Mouse (Mus musculus) midbrain, embryonic 13.5 days (tissue): ENCODE results near the gene Kif26b. TPM values are rescaled to one million over a fixed set of nuclear protein-coding genes. Genes with fewer than 3 reads are reported as not detected.

Experiments
- ATAC-seq: fragments of 200-750 bp; cut with Nextera tagmentation; 2 replicates; pipeline ENCODE4 v1.8.0; 2017; ENCODE audit warnings: mild to moderate bottlenecking, moderate TSS enrichment, moderate library complexity
- H3K27ac ChIP-seq: fragments of 300-500 bp; sonication (generic); 2 replicates; pipeline ENCODE4 v1.5.1; 2015; ENCODE audit warnings: inconsistent platforms, mild to moderate bottlenecking, moderate library complexity
- H3K27me3 ChIP-seq: fragments of 300-500 bp; sonication (generic); 2 replicates; pipeline ENCODE4 v1.6.1; 2015; ENCODE audit warnings: mild to moderate bottlenecking, inconsistent platforms
- H3K36me3 ChIP-seq: fragments of 300-500 bp; sonication (generic); 2 replicates; pipeline ENCODE4 v1.6.1; 2015; ENCODE audit warnings: mild to moderate bottlenecking, inconsistent platforms
- H3K4me1 ChIP-seq: fragments of 300-500 bp; sonication (generic); replicated peaks from 2 replicates; pipeline ENCODE4 v1.6.1; 2015; ENCODE audit warnings: inconsistent platforms
- H3K4me2 ChIP-seq: fragments of 300-500 bp; sonication (generic); replicated peaks from 2 replicates; pipeline ENCODE4 v1.6.1; 2015; ENCODE audit warnings: moderate library complexity, mild to moderate bottlenecking, inconsistent platforms
- H3K4me3 ChIP-seq: fragments of 300-500 bp; sonication (generic); replicated peaks from 2 replicates; pipeline ENCODE4 v1.5.1; 2015; ENCODE audit warnings: mild to moderate bottlenecking, inconsistent platforms
- H3K9ac ChIP-seq: fragments of 300-500 bp; sonication (generic); replicated peaks from 2 replicates; pipeline ENCODE4 v1.6.1; 2015; ENCODE audit warnings: mild to moderate bottlenecking, inconsistent platforms
- H3K9me3 ChIP-seq: fragments of 300-500 bp; sonication (generic); 2 replicates; pipeline ENCODE4 v1.6.1; 2016; ENCODE audit warnings: mild to moderate bottlenecking, inconsistent platforms
- WGBS: fragments of 180-500 bp; shearing (Covaris S2); methylation state at CpG from one replicate; pipeline ENCODE4 v1.1.7; 2015; 5-methylcytosine and 5-hydroxymethylcytosine counted together
- polyA plus RNA-seq: library from polyadenylated mRNA; unstranded; fragments of >200 nt; fragmentation: Nextera tagmentation; extraction: Ambion mirVana; gene quantifications from 2 replicates; pipeline ENCODE4 v1.2.1, GENCODE M21; 2015

The Kif26b gene
- polyA plus RNA-seq, 1 experiment from 2014 or later, result 5.7 TPM

- WGBS, result 39% methylated on average over 8 of the region's 8 CpGs
- H3K4me1 ChIP-seq, result peaks cover 31% of the 10 kb centered on the region
- H3K9ac ChIP-seq, result no peak overlapping the region
- no peak overlapping the region for H3K4me3 ChIP-seq
- no peak overlapping the region for H3K27ac ChIP-seq
- peak; percentile 65 for ATAC-seq
- no peaks in the 10 kb centered on the region for H3K9me3 ChIP-seq
- H3K4me2 ChIP-seq, result no peak overlapping the region
- H3K27me3 ChIP-seq, result no peaks in the 10 kb centered on the region
- H3K36me3 ChIP-seq, result no peaks in the 10 kb centered on the region
Measured at GRCm38 (mm10) chr1:178609151-178609775, 80.3 kb downstream of the Kif26b start.

GRCm38 (mm10) chr1:178611512-178611911 is 82.6 kb downstream of the Kif26b start:
- peaks cover 31% of the 10 kb centered on the region for H3K4me1 ChIP-seq
- H3K9ac ChIP-seq, result no peak overlapping the region
- no peak for ATAC-seq
- H3K4me2 ChIP-seq, result no peak overlapping the region
- H3K27me3 ChIP-seq, result no peaks in the 10 kb centered on the region
- H3K36me3 ChIP-seq, result no peaks in the 10 kb centered on the region
- H3K27ac ChIP-seq, result no peak overlapping the region
- no peak overlapping the region for H3K4me3 ChIP-seq
- no peaks in the 10 kb centered on the region for H3K9me3 ChIP-seq
- WGBS, result 80% methylated on average over 15 of the region's 15 CpGs

GRCm38 (mm10) chr1:178621301-178621700 is 92.4 kb downstream of the Kif26b start:
- Histone ChIP-seq H3K9ac (no peak overlapping the region), H3K4me1 (no peaks in the 10 kb centered on the region), H3K36me3 (no peaks in the 10 kb centered on the region), H3K4me2 (no peak overlapping the region), H3K4me3 (no peak overlapping the region), H3K9me3 (no peaks in the 10 kb centered on the region), H3K27ac (no peak overlapping the region), H3K27me3 (no peaks in the 10 kb centered on the region)
- no peak for ATAC-seq
- 92% methylated on average over 2 of the region's 2 CpGs for WGBS

- H3K4me2 ChIP-seq, result no peak overlapping the region
- WGBS, result 75% methylated on average over 9 of the region's 9 CpGs
- H3K9ac ChIP-seq, result no peak overlapping the region
- H3K9me3 ChIP-seq, result no peaks in the 10 kb centered on the region
- ATAC-seq, result no peak
- H3K27me3 ChIP-seq, result 0 out of 2 replicates have a peak, but pooled peaks cover 2% of the 10 kb centered on the region
- H3K4me3 ChIP-seq, result no peak overlapping the region
- peaks cover 12% of the 10 kb centered on the region for H3K4me1 ChIP-seq
- no peak overlapping the region for H3K27ac ChIP-seq
- no peaks in the 10 kb centered on the region for H3K36me3 ChIP-seq
Measured at GRCm38 (mm10) chr1:178623889-178624288, 95.0 kb downstream of the Kif26b start.

GRCm38 (mm10) chr1:178626961-178627381 is 98.0 kb downstream of the Kif26b start:
- Histone ChIP-seq H3K4me2 (no peak overlapping the region), H3K27ac (peak overlapping the region; percentile 3; the same call in 1 of the 2 replicates), H3K9ac (no peak overlapping the region), H3K36me3 (no peaks in the 10 kb centered on the region), H3K9me3 (no peaks in the 10 kb centered on the region), H3K4me3 (no peak overlapping the region), H3K4me1 (peaks cover 12% of the 10 kb centered on the region), H3K27me3 (0 out of 2 replicates have a peak, but pooled peaks cover 2% of the 10 kb centered on the region)
- WGBS, result 29% methylated on average over 6 of the region's 6 CpGs
- peak; percentile 69 for ATAC-seq

DNA sequence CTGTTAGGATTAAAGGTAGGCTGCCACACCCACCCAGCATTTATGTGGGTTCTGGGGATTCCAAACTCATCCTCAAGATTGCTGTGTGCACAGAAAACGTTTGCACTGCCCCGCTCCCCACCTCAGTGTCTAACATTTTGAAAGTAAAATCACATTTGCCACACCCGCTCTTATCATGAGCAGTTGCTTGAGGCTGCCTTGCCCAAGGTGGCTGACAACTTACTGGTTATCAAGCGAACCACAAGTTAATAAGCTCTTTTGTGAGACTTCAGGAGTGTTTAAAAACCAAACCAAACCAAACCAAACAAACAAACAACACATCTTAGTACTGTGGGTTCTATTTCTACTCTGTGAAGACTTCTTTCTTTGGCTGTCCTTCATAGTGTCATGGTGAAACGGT is 101.1 kb downstream of the Kif26b start:
- Histone ChIP-seq H3K27ac (no peak overlapping the region), H3K4me2 (no peak overlapping the region), H3K9ac (no peak overlapping the region), H3K4me3 (no peak overlapping the region), H3K4me1 (peaks cover 20% of the 10 kb centered on the region), H3K27me3 (0 out of 2 replicates have a peak, but pooled peaks cover 2% of the 10 kb centered on the region), H3K36me3 (no peaks in the 10 kb centered on the region), H3K9me3 (no peaks in the 10 kb centered on the region)
- 88% methylated on average over 5 of the region's 5 CpGs for WGBS
- ATAC-seq, result no peak

DNA sequence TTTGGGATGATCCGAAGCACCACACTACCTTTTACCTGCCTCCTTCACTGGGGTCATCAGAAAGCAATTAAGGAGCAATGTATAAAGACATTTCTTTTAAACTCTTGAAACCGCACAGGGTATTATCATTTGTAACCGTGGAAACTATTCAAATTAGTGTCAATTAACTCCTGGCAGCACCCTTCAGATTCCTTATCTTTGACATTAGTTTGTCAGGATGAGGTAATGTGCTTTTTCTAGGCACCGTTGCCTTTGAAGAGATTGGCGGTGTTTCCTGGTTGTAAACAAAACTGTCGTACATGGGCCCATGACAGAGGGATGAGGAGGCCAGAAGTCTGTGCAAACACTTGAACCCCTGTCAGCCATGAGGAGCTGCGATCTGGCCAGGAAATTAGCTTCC is 102.9 kb downstream of the Kif26b start:
- ATAC-seq, result no peak
- Histone ChIP-seq H3K4me3 (no peak overlapping the region), H3K27ac (no peak overlapping the region), H3K4me1 (peaks cover 26% of the 10 kb centered on the region), H3K36me3 (no peaks in the 10 kb centered on the region), H3K4me2 (no peak overlapping the region), H3K27me3 (0 out of 2 replicates have a peak, but pooled peaks cover 2% of the 10 kb centered on the region), H3K9me3 (no peaks in the 10 kb centered on the region), H3K9ac (no peak overlapping the region)
- 68% methylated on average over 7 of the region's 7 CpGs for WGBS

DNA sequence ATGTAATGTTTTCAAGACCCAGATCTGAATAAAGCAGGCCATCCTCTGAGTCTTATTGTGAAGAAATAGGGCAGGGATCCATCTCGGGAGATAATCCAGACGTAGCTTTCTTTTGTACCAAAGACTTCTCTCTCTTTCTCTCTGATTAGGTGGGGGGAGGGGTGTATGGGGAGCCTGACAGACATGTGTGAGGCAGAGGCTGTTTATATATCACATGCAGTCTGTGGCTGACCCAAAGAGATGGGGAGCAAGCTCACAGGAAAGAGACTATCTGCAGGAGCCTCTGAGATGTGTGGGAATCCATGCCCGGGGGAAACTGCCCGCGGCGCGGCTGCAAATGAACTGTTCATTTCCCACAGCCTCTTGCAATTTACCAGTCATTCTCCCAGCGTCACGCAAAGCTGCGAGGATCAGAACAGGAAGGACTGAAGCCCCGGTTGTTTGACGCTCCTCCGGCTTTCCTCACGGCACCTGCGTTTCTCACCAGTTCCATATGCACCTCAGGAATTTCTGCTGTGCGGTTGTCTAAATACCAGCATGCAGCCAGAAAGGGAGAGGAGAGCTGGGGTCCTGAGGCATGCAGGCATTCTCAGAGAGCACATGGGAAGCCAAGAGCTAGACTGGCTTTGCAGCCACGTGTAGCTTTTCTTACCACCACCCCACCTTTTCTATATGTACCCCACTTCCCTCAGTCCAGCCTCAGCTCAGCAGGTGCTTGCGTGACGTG is 105.6 kb downstream of the Kif26b start:
- Histone ChIP-seq H3K4me2 (peak overlapping the region; percentile 17; the same call in 1 of the 2 replicates), H3K27me3 (no peaks in the 10 kb centered on the region), H3K4me3 (no peak overlapping the region), H3K27ac (peak overlapping the region; percentile 57), H3K4me1 (peaks cover 30% of the 10 kb centered on the region), H3K36me3 (no peaks in the 10 kb centered on the region), H3K9ac (peak overlapping the region; percentile 20; the same call in 1 of the 2 replicates), H3K9me3 (no peaks in the 10 kb centered on the region)
- peak; percentile 71 for ATAC-seq
- 57% methylated on average over 19 of the region's 19 CpGs for WGBS

DNA sequence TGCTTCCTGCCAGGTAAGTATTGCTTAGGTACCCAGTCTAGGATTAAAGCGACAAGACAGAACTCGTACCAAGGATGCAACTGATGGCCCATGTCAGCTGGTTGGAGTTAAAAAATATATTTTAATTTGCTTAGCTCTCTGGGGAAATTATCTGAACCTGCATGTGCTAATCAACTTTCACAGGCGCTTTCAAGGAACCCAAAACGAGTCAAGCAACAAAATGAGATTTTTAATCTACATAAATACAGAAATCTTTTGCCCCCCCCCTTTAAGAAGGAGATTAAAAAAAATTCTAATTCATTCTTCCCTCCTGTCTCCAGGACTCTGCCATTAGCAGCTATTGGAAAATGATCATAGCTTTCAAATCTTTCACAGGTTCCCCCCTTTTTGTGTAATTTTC is 106.5 kb downstream of the Kif26b start:
- Histone ChIP-seq H3K27me3 (no peaks in the 10 kb centered on the region), H3K36me3 (no peaks in the 10 kb centered on the region), H3K4me3 (no peak overlapping the region), H3K9ac (no peak overlapping the region), H3K27ac (peak overlapping the region; percentile 57; the same call in 1 of the 2 replicates), H3K4me1 (peaks cover 30% of the 10 kb centered on the region), H3K9me3 (no peaks in the 10 kb centered on the region), H3K4me2 (no peak overlapping the region)
- ATAC-seq, result no peak
- WGBS, result 66% methylated on average over 4 of the region's 4 CpGs

DNA sequence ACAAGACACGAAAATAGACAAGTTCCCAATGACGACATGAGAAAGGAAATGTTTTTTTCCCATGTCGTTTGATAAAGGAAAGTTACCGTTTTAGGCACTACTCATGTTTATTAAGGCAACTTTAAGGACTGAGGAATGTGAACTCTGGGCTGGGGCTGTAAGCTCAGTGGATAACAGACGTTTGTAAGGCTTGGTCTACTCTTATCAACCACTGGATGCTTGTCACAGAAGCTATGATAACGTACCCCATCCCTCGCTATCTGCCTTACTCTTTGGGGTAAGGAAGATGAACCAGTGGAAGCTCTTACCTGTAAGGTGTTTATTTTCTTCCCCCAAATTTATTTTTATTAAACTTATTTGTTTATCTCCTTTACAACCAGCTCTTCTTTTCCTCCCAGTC is 108.4 kb downstream of the Kif26b start:
- no peak overlapping the region for H3K4me3 ChIP-seq
- H3K27me3 ChIP-seq, result no peaks in the 10 kb centered on the region
- WGBS, result 89% methylated on average over 7 of the region's 7 CpGs
- H3K9me3 ChIP-seq, result no peaks in the 10 kb centered on the region
- no peak overlapping the region for H3K4me2 ChIP-seq
- H3K36me3 ChIP-seq, result no peaks in the 10 kb centered on the region
- no peak for ATAC-seq
- peaks cover 30% of the 10 kb centered on the region for H3K4me1 ChIP-seq
- H3K9ac ChIP-seq, result no peak overlapping the region
- no peak overlapping the region for H3K27ac ChIP-seq

DNA sequence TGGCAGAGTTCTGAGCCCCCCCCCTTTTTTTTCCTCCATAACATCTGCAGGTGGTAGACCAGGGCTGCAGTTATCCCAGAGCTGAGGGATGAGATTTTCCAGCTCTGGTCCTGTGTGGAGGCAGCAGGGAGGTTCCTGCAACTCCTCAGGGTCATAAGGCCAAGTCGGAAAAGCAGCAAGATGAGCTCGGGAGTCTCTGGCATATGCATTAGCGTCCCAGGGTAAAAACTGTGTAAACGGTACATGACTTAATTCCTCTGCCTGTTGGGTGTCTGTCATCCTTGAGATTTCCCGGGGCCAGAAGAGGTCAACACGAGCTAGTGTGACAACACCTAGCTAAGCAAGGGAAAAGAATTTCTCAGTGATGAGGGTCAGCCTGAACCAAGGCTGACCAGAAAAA is 111.0 kb downstream of the Kif26b start:
- Histone ChIP-seq H3K27ac (no peak overlapping the region), H3K4me3 (no peak overlapping the region)
- 67% methylated on average over 6 of the region's 6 CpGs for WGBS

GRCm38 (mm10) chr1:178640719-178641455 is 112.0 kb downstream of the Kif26b start:
- Histone ChIP-seq H3K27ac (no peak overlapping the region), H3K9me3 (no peaks in the 10 kb centered on the region), H3K36me3 (no peaks in the 10 kb centered on the region), H3K4me2 (no peak overlapping the region), H3K9ac (no peak overlapping the region), H3K4me3 (no peak overlapping the region), H3K4me1 (peaks cover 15% of the 10 kb centered on the region; the same call in 1 of the 2 replicates), H3K27me3 (no peaks in the 10 kb centered on the region)
- no peak for ATAC-seq
- WGBS, result 80% methylated on average over 11 of the region's 11 CpGs

More for the DNA sequence above, 111.0 kb downstream of the Kif26b start:
- H3K36me3 ChIP-seq, result no peaks in the 10 kb centered on the region
- H3K4me1 ChIP-seq, result peaks cover 22% of the 10 kb centered on the region
- no peaks in the 10 kb centered on the region for H3K27me3 ChIP-seq
- H3K4me2 ChIP-seq, result no peak overlapping the region
- no peak overlapping the region for H3K9ac ChIP-seq
- no peaks in the 10 kb centered on the region for H3K9me3 ChIP-seq
- no peak for ATAC-seq
